Mouse (Mus musculus): ENCODE data around the gene Ckap5. TPM values are rescaled to one million over a fixed set of nuclear protein-coding genes. Genes with fewer than 3 reads are reported as not detected.
A peak's percentile ranks its signal among the peaks of the same experiment; 100 is the strongest.
"Not testable (repeated sequence)": the region's sequence is repeated elsewhere in the genome, so short reads cannot be mapped to it uniquely, and the experiment has no call there.

The Ckap5 gene
- polyA plus RNA-seq (2012; ENCODE audit: insufficient read depth, insufficient read length, missing spikeins) = 31.8 and 40.1 TPM in 2 replicates

DNA sequence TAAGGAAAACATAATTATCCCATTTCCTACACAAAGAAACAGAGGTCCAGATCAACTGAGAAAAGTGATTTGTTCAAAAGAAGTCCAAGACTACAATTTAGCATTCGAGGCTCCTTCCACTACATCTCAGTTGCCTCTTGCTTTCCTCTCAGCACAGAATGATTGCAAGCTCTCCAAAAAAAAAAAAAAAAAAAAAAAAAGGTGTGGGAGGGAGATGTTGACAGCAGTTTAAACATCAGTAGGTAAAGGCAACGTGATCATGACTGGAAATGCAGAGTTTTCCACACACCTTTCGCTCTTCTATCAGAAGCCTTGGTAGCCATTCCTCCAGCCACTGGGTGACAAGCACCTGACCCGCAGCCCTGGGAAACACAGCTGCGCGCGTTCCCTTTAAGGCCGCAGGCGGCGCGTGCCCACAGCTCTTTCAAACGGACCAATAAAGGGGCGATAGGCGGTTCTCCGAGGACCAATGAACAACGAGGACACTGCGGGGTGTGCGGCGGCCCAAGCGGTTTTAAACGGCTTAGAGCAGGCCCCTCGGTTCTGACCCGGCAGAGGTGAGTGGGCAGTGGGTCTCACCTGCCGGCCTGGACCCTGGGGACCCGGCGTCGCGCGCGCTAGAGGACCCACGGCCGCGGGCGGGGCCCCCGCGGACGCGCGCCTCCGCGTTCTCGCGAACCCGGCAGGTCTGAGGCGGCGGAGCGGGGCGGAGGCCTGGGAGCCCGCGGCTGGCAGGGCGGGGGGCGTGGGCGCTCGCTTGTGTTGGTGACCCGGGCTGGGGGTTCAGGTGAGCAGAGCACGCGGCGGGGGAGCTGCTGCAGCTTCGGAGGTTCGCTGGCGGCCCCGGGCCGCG, at the start of gene Ckap5:
TSS of gene Ckap5 (plus strand) at position 469 of the 853 bp plus-strand sequence.
- peaks cover 8% of the 10 kb centered on the region for H3K4me1 ChIP-seq (ENCODE audit: control insufficient read depth, insufficient read depth, low read length)
- peak within 1 kb of the TSS; percentile 89 for H3K4me3 ChIP-seq (ENCODE audit: insufficient read depth, low read length)
- H3K27ac ChIP-seq (ENCODE audit: insufficient read depth, low read depth, low read length) = 0 out of 2 replicates have a peak within 1 kb of the TSS, but pooled peaks have one; percentile 28
- TF ChIP-seq POLR2A (IDR thresholded peaks at IDR 0.05; ENCODE audit: borderline replicate concordance, low read depth, low read length) = no peak
- TF ChIP-seq CTCF (IDR thresholded peaks at IDR 0.05; ENCODE audit: low read depth, low read length) = no peak

DNA sequence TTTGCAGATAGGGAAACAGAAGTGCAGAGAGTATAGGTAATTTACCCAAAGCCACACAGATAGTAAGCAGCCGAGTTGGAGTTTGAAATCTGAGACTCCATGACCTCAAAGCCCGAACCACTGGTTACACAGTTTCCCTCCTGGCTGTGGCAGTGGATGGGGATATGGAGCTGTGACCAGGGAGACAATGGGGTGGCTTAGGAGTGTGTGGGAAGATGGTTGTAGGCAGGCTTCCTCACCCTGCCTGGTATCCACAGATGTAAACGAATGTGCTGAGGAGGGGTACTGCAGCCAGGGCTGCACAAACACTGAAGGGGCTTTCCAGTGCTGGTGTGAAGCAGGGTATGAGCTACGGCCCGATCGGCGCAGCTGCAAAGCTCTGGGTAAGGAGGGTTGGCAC, 49.7 kb upstream of the Ckap5 start:
- peaks cover 11% of the 10 kb centered on the region for H3K4me1 ChIP-seq (ENCODE audit: control insufficient read depth, insufficient read depth, low read length)
- TF ChIP-seq POLR2A (IDR thresholded peaks at IDR 0.05; ENCODE audit: borderline replicate concordance, low read depth, low read length) (no peak), CTCF (IDR thresholded peaks at IDR 0.05; ENCODE audit: low read depth, low read length) (no peak)
- H3K4me3 ChIP-seq (ENCODE audit: insufficient read depth, low read length) = no peak overlapping the region
- H3K27ac ChIP-seq (ENCODE audit: insufficient read depth, low read depth, low read length) = no peak overlapping the region

DNA sequence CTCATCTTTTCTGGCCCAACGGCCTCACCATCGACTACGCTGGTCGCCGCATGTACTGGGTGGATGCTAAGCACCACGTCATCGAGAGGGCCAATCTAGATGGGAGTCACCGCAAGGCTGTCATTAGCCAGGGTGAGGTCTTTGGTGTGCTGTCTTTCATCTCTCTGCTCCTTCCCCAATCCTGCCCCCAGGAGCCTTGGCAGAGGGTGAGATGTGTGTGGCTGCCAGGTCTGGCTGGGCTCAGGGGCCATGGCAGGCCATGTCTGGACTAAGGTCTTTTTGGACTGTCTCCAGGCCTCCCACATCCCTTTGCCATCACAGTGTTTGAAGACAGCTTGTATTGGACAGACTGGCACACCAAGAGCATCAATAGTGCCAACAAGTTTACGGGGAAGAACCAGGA, 46.2 kb upstream of the Ckap5 start:
- TF ChIP-seq POLR2A (IDR thresholded peaks at IDR 0.05; ENCODE audit: borderline replicate concordance, low read depth, low read length) (no peak), CTCF (IDR thresholded peaks at IDR 0.05; ENCODE audit: low read depth, low read length) (no peak)
- peaks cover 17% of the 10 kb centered on the region for H3K4me1 ChIP-seq (ENCODE audit: control insufficient read depth, insufficient read depth, low read length)
- H3K27ac ChIP-seq (ENCODE audit: insufficient read depth, low read depth, low read length) = no peak overlapping the region
- no peak overlapping the region for H3K4me3 ChIP-seq (ENCODE audit: insufficient read depth, low read length)

DNA sequence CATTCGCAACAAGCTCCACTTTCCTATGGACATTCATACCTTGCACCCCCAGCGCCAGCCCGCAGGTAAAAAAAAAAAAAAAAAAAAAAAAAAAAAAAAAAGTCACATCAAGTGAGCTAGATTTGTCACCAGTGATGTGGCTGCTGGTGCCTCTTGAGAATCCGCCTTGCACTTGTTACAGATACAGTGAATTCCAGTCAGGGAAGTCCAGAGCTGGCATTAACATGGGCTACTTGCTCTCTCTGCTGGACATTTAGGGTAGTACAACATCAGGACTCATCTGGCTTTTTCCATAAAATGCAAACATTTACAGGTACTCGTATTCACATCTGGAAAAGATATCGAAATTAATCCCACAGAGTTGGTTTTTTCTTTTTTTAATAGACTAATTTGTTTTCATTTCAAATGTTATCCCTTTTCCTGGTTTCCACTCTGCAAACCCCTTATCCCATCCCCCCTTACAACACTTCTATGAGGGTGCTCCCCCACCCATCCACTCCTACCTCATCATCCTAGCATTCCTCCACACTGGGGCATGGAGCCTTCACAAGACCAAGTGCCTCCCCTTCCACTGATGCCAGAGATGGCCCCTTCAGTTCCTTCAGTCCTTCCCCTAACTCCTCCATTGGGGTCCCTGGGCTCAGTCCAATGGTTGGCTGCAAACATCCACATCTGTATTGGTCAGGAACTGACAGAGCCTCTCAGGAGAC, 45.6 kb upstream of the Ckap5 start:
- no peak for TF ChIP-seq POLR2A (IDR thresholded peaks at IDR 0.05; ENCODE audit: borderline replicate concordance, low read depth, low read length)

DNA sequence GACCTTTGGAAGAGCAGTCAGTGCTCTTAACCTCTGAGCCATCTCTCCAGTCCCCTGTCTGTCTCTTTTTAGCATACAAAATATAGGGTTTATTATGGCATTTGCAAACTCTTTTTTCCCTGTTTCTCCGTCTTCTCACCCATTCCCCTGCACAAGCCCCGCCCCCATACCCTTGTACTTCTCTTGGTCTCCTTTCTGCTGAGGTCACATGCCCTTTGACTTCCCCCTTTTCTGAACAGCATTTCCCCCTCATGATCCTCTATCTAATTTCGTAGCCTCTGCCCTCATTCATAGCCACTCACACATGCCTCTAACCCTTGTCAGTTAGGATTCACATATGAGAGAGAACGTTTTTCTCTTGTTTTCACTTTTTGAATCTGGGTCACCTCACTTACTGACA, 41.9 kb upstream of the Ckap5 start:
- H3K27ac ChIP-seq (ENCODE audit: insufficient read depth, low read depth, low read length) = peak overlapping the region; percentile 87
- no peak overlapping the region for H3K4me3 ChIP-seq (ENCODE audit: insufficient read depth, low read length)
- TF ChIP-seq CTCF (IDR thresholded peaks at IDR 0.05; ENCODE audit: low read depth, low read length) (no peak), POLR2A (IDR thresholded peaks at IDR 0.05; ENCODE audit: borderline replicate concordance, low read depth, low read length) (no peak)
- H3K4me1 ChIP-seq (ENCODE audit: control insufficient read depth, insufficient read depth, low read length) = peaks cover 17% of the 10 kb centered on the region

More for the DNA sequence above, 45.6 kb upstream of the Ckap5 start:
- Histone ChIP-seq H3K27ac (ENCODE audit: insufficient read depth, low read depth, low read length) (no peak overlapping the region), H3K4me3 (ENCODE audit: insufficient read depth, low read length) (no peak overlapping the region), H3K4me1 (ENCODE audit: control insufficient read depth, insufficient read depth, low read length) (peaks cover 21% of the 10 kb centered on the region)

DNA sequence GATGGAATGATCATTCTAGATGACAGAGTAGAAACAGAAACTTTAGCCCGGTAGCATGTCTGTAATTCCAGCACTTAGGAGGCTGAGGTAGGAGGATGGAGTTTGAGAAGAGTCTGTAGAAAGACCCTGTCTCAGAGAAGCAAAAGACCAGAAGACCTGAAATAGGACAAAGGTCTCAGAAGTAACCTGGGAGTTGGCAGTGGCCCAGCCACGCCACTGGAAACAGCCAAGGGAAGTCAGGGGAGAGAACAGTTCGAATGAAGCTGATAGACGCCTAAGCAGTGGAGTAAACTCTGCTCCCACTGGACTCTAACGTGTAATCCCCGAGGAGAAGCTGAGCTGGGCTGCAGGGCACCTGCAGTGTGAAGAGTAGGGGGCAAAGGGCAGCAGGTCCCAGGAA, 41.3 kb upstream of the Ckap5 start:
- Histone ChIP-seq H3K4me1 (ENCODE audit: control insufficient read depth, insufficient read depth, low read length) (peaks cover 17% of the 10 kb centered on the region), H3K4me3 (ENCODE audit: insufficient read depth, low read length) (peak overlapping the region; percentile 37), H3K27ac (ENCODE audit: insufficient read depth, low read depth, low read length) (peak overlapping the region; percentile 87)
- TF ChIP-seq CTCF (IDR thresholded peaks at IDR 0.05; ENCODE audit: low read depth, low read length) = no peak
- TF ChIP-seq POLR2A (IDR thresholded peaks at IDR 0.05; ENCODE audit: borderline replicate concordance, low read depth, low read length) = no peak

DNA sequence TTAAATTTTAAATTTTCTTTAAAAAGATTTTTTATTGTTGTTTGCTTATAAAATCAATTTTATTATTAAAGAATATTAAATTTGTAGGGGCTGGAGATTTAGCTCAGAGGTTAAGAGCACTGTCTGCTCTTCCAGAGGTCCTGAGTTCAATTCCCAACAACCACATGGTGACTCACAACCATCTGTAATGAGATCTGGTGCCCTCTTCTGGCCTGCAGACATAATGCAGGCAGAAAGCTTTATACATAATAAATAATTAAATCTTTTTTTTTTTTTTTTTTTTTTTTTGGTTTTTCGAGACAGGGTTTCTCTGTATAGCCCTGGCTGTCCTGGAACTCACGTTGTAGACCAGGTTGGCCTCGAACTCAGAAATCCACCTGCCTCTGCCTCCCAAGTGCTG, 39.3 kb upstream of the Ckap5 start:
- not testable (repeated sequence) for H3K4me3 ChIP-seq (ENCODE audit: insufficient read depth, low read length); H3K27ac ChIP-seq (ENCODE audit: insufficient read depth, low read depth, low read length)
- H3K4me1 ChIP-seq (ENCODE audit: control insufficient read depth, insufficient read depth, low read length) = peaks cover 17% of the 10 kb centered on the region

DNA sequence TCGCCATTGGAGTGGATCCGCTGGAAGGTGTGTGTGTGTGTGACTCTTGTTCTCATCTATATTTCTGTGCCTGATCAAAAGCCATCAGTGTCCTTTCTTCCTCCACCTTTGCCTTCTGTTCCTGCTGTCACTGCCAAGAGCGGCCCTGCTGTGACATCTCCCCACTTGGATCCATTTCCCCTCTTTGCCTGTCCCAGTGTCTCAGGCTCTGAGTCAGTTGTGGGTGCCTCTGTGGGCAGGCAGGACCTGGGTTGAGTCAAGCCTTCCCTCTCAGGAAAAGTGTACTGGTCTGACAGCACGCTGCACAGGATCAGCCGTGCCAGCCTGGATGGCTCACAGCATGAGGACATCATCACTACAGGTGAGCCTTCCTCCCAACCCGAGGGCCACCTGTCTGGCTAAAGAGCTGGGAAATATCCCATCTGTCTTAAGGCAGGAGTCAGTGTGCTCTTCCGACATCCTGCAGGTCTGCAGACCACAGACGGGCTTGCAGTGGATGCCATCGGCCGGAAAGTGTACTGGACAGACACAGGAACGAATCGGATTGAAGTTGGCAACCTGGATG, 34.4 kb upstream of the Ckap5 start:
- Histone ChIP-seq H3K27ac (ENCODE audit: insufficient read depth, low read depth, low read length) (no peak overlapping the region), H3K4me1 (ENCODE audit: control insufficient read depth, insufficient read depth, low read length) (no peaks in the 10 kb centered on the region), H3K4me3 (ENCODE audit: insufficient read depth, low read length) (no peak overlapping the region)
- no peak for TF ChIP-seq POLR2A (IDR thresholded peaks at IDR 0.05; ENCODE audit: borderline replicate concordance, low read depth, low read length)

DNA sequence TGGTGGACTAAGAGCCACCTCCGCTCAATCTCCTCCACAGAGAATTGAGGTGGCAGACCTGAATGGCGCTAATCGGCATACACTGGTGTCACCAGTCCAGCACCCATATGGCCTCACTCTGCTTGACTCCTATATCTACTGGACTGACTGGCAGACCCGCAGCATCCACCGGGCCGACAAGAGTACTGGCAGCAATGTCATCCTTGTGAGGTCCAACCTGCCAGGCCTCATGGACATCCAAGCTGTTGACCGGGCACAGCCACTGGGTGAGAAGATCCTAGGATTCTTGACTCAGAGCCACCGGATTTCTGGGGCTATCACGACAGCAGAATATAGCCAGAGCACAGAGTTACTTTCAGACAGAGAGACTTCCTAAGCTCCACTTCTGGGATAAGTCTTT, 32.6 kb upstream of the Ckap5 start:
- no peak overlapping the region for H3K4me3 ChIP-seq (ENCODE audit: insufficient read depth, low read length)
- TF ChIP-seq CTCF (IDR thresholded peaks at IDR 0.05; ENCODE audit: low read depth, low read length) (no peak), POLR2A (IDR thresholded peaks at IDR 0.05; ENCODE audit: borderline replicate concordance, low read depth, low read length) (no peak)
- peaks cover 10% of the 10 kb centered on the region for H3K4me1 ChIP-seq (ENCODE audit: control insufficient read depth, insufficient read depth, low read length)
- H3K27ac ChIP-seq (ENCODE audit: insufficient read depth, low read depth, low read length) = no peak overlapping the region

Measured in bone marrow macrophage, adult 2 months (primary cell).